Mouse (Mus musculus) mature B cell (primary cell): ENCODE results near the gene U2af2.
"Not testable (repeated sequence)": the region's sequence is repeated elsewhere in the genome, so short reads cannot be mapped to it uniquely, and the experiment has no call there.

Experiments used
- in situ Hi-C: fragments of 300-500 bp; cut with MboI; formaldehyde crosslinking; loops from 2 replicates; pipeline ENCODE4 v1.14.3; 2019

Gene U2af2

DNA sequence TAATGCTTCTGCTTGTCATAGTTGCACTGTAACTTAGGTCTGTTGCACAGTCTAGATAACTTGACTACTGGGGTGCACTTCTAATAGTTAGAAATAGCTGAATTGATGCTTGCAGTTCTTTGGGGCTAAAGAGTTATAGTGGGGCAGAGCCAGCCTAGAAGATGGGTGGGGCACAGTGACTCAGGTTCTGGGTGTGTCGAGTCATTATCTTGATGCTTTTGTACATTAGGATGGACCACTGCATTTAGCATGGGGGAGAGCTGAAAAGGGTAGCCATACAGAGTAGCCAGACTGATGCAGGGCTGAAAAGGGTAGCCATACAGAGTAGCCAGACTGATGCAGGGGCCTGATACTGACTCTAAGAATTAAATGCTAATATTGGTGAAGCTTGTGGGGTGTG lies 11.6 kb downstream of the U2af2 start:
- in situ Hi-C loops: no loop called here

DNA sequence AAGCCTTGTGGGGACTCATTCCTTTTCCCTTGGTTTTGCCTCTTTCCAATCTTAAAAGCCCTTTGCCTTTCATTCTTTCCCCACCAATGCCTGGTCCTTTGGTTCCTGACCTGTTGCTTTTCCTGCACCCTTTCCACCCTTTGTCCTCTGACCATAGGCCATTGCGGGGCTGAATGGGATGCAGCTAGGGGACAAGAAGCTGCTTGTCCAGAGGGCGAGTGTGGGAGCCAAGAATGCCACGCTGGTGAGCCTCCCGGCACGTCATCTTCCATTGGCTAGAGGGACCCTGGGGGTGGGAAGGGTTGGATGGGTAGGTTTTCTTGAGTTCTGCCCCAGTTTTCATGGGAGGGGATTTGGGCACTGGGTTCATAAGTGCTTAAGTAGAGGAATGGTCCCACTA lies 13.0 kb downstream of the U2af2 start:
- in situ Hi-C loops: no loop called here

DNA sequence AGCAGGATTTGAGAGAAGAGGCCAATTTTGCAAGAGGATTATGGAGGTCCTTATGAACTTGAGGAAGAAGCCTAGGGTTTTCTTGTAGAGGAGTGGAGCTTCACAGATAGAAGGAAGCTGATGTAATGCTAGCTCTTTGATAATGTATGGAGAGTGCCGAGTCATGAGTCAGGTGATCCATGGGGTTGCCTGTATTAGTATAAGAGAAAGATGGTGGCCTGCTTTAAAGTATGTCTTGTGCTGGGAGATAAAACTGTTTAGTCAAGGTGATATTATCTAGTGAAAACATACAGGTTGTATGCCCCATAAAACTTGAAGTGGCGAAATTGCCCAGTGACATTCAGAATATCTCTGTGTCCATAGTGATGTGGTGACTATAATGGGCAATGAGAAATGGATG lies 15.0 kb downstream of the U2af2 start:
- in situ Hi-C loops: no loop called here

DNA sequence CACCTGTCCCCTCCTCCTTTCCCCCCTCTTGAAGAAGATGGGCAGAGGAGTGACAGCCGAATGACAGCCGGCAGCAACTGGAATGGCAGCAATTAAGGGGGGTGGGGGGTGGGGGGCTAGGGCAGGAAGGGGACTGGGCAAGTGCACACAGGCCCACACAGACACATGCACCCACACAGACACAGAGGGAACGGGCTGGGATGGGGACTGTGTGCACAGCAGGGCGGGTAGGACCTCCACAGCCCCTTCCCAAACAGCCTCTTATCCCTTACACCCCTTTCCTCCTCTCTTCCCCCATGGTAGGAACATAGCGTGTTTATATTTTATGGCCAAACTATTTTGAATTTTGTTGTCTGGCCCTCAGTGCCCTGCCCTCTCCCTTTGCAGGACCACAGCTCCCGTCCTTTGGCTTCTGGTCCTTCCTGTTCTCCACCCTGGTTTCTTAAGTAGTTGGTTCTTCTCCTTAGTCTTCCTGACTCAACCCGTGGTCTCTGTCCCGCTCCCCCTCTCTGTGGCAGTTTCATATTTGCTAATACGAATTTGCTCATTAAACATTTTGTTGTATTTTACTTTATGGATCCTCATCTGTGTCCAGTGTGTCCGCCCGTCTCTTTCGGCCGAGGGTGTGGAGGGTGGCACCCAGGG lies 17.5 kb downstream of the U2af2 start:
- in situ Hi-C loops: not testable (repeated sequence)

DNA sequence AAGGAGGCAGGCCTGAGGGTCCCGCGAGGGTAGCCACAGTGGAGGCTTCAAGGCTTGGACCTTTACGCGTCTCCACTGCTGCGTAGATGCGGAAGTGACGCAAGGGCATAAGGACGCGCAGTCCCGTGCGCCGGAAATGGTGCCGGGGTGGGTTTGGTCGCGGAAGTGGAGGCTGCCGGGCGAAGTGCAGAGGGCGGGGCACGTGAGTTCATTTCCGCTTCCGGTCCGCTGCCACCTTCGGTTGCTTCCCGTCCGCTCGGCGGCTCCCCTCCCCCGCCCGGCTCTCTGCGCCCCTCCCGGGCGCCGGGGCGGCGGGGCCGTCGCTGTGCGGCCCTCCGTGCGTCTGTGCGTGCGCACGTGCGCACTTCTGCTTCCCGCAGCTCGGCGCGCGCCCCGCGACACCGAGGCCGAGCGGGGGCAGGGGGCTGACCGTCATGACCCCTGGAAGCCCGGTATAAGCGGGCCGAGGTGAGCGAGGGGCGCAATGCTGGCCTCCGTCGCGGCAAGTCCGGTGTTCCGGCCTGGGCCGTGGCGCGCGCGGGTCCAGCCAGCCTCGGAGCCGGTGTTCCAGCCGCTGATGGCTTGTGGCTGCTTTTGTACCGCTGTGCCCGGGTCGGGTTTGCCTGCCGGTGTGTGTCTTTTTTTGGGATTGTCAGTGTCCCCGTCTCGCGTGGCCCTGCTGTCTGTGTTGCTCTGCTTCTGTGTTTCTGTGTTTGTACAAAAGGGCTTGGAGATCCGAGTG lies 18.2 kb downstream of the U2af2 start, which contains the start of gene Epn1:
Gene Epn1 (plus strand): TSS at position 226 of the 742 bp plus-strand sequence.
- in situ Hi-C loops: no loop called here

DNA sequence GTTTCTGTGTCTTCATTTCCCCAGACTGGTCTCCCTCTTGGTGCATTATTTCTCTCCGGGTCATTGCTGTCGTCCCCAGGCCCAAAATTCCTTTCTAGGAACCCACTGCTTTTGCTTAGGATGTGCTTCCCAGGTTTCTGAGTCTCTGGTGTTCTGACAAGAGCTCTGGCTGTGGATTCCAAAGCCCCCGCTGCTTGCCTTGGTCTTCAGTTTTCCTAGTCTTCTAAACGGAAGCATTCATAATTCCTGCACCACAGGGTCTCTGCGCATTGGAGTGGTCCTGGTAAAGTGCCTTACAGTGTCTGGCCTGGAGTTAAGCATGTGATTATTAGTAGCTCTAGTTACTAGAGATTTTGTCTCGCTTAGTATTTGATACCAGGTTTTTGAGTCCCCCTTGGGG lies 18.9 kb downstream of the U2af2 start:
- in situ Hi-C loops: no loop called here

DNA sequence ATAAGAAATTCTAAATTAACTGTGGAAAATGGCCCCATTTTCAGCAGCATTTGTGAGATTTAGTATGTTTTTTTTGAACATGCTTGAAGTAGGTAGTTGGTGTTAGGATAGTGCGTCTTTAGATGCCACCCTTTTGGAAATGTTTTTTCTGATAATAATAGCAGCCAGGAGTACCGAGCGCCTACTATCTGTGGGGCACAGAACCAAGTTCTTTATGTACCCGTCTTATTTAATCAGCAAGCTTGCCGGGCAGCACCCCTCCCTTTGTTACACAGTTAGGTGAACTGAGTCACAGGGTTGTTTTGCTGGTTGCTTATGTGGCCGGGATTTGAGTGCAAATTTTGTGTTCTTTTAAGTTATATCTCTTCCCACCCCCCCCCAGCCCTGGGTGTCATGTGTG lies 19.3 kb downstream of the U2af2 start:
- in situ Hi-C loops: no loop called here

DNA sequence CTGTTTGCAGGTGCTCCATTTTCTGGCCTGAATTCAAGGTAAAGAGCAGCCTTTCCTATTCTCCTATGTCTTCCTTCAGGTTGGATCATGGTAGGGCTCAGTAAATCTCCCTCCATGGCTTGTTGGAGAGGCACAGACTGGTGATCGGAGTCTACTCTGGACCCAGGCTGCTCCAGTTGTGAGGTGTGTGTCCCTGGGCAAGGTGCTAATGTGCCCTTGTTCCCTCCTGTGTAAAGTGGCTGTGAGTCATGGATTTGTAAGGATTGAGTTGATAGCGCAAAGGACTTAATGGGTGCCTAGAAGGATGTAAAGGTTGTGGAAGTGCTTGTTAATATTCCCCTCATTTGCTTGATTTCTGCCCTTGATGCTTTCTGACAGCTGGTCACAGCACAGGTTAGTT lies 20.0 kb downstream of the U2af2 start:
- in situ Hi-C loops: no loop called here

DNA sequence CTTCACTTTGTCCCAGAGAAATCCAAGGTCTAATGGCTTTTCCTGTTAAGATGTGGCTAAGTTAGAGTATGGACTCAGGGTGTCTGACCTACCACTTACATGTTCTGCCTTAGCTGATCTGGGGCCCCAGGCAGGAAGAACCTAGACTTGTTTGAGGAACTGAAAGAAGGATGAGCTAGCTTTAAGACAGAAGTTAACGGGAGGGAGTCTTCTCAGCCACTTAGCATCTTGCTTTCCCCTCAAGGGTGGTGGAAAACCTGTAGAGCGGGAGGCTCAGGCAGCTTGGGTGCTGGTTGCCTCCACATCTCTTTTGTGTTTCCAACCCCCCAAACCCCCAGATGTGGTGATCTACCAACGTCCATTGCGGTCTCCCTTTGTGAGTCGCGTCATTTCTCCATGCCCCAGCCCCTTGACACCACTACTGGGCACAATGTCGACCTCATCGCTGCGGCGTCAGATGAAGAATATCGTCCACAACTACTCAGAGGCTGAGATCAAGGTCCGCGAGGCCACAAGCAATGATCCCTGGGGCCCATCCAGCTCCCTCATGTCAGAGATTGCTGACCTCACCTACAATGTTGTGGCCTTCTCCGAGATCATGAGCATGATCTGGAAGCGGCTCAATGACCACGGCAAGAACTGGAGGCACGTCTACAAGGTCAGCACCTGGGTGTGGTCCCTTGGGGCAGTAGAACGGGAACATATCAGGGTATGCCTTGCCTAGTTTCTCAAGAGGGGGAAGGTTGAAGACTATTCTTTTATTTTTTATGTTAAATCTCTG lies 21.6 kb downstream of the U2af2 start:
- in situ Hi-C loops: no loop called here

DNA sequence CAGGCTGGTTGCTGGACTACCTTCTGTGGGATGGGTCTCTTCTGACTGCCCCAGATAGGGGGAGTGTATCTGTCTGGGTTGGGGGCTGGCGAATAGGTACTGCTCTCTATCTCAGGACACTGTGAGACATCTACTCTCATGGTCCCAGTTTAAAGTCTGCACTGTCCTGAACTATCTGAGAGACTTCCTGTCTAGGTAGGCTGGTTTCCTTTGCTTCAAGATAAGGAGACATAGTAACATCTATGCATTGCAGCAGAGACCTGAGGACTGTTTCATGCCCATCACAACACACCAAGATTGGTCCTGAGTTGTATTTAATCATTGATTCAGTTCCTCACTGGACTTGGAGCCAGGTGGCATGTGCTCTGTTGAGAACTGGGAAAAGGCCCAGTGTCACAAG lies 23.6 kb downstream of the U2af2 start:
- in situ Hi-C loops: no loop called here

DNA sequence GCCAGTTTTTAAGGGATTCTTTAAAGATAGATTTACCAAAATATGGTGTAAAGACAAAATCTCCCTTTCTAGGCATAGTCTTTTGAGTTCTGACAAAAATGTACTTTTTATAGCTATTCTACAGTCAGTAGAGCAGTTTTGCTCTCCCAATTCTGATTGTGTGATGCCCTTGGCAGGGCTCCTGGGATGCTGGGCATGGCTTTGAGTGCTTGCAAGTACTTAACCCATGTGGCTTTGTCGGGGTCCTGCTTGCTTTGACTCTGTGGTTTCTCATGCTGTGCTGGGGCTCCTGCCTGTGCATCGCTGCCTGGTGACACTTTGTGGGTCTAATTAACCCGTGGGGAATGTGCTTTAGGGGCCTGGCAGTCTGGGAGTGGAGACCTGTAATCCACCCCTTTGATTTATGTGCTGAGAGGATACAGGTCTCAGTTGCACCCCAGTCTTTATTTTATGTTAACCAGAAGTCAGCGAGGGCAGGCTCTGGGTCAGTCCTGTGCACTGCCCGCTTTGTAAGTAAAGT lies 25.0 kb downstream of the U2af2 start:
- in situ Hi-C loops: no loop called here

DNA sequence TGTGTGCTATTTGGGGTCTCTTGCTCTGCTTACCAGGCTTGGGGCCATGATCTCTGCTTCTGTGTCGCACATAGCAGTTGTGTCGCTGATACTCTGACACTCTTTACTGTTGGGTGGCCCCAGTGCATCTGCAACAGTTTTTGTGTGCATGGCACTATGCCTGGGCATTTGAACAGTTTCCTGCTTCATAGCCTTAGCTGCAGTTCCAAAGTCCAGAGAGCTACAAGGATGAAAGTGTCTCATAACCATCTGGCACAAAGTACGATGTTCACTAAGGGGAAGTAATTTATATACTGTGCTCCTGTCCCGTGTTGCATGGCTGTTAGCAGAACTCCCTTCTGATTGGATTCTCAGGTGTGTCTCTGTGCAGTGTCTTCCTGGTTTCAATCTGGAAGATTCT lies 25.9 kb downstream of the U2af2 start:
- in situ Hi-C loops: no loop called here

DNA sequence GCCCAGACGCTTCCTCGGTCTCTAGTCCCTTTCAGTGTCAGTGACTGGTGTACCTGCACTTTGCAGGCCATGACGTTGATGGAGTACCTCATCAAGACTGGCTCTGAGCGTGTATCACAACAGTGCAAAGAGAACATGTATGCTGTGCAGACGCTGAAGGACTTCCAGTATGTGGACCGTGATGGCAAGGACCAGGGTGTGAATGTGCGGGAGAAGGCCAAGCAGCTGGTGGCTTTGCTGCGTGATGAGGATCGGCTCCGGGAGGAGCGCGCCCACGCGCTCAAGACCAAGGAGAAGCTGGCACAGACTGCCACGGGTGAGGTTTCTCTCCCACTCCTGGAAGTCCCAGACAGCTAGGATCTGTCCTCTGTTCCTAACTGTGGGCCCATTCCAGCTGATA lies 27.9 kb downstream of the U2af2 start:
- in situ Hi-C loops: no loop called here

DNA sequence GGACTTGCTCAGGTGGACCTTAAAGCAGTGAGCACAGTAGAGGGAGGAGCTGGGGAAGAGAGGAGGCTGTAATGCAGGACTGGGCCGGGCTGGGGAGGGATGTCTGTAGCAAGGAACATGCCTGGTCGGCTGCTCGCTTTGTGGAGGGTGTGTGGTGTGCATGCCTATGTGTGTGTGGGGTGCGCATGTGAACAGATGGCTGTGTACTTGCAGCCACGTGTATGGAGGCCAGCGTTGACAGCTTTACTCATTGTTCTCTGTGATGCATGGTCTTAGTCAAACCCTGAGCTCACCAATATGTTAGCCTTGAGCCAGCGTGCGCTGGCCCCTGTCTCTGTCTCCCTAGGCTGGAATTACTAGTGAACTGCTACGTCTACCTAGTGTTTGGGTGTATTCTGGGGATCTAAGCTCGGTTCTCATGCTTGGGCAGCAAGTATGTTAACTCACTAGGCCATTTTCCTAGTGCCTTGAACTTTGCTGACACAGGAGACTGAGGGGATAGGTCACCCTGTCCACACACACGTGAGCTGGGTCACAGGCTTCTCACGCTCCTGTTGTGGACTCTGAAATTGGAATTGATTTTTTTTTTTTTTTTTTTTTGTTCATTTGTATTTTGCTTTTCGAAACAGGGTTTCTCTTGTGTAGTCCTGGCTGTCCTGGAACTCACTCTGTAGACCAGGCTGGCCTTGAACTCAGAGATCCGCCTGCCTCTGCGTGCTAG lies 29.2 kb downstream of the U2af2 start:
- in situ Hi-C loops: no loop called here

DNA sequence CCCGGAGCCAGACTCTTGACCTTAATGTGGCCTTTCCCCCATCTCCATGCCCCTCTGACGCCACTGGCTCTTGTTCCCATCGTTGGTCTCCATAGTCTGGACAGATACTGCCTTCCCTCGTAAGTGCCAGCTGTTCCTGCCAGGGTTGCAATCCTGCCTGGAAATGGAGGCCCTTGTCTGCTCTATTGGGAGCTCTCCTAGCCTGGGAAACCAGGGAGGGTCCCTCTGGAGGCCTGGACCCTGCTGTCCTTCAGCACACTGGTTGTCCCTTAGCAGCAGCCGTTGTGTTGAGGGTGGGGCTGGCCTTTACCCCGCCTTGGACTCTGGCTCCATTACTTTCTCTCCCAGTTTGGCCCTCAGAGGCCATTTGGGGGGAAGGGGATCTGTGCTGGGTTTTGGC lies 30.4 kb downstream of the U2af2 start:
- in situ Hi-C loops: no loop called here

DNA sequence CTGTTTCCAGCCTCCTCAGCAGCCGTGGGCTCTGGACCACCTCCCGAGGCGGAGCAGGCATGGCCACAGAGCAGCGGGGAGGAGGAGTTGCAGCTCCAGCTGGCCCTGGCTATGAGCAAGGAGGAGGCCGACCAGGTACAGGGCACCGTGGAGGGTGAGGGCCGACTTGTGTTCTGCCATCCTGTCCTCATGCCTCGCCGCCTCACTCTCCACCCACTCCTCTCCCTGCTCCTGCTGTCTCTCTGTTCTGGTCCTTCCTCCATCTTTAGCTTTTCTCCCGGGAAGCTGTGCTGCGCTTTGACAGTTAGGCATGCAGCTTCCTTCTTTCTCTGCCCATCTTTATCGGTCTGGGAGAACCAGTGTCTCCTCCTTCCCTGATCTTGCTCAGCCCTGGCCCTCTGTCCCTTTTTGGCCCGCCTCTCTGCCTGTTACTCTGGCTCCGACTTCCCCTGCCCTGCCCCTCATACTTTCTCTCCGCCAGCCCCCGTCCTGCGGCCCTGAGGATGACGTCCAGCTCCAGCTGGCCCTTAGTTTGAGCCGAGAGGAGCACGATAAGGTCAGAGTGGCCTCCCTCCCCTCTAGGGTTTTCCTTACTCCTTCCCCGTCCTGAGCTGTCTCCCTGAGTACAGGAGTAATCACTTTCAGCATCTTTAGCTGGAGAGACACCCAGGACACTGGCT lies 31.0 kb downstream of the U2af2 start:
- in situ Hi-C loops: no loop called here

DNA sequence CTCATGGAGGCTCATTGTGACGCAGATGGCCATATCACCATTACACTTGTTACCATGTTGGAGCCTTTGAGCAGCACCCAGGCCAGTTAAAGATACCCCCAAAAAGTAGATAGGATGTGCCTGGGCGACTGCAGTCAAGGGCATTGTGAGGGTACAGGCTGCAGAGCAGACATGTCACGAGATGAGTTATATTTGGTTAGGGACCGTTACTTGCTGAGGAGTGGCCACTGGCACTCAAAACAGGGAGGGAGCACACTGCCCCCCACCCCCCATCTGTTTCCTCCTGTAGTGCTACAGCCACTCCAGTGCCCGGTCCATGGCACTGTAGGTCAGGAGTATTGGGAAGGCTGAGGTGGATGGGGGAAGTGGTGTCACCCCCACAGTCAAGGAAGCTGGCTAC lies 36.8 kb downstream of the U2af2 start:
- in situ Hi-C loops: no loop called here

DNA sequence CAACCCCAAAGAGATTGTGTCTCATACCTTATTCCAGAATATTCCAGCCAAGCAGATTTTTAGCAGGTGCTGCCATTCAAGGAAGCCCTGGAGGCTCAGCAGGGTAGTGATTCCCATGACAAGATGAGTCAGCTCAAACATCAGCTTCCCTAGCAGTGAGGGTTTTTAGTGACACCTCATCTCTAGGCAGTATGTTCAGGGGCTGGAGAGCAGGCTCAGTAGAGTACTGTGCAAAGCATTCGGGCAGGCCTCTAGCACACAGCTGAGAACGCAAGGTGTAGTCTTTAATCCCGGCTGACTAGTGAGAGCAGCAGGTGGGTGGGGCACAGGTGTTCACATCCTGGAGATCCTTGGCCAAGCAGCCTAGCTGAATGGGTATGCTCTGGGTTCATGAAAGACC lies 37.9 kb downstream of the U2af2 start:
- in situ Hi-C loops: no loop called here

DNA sequence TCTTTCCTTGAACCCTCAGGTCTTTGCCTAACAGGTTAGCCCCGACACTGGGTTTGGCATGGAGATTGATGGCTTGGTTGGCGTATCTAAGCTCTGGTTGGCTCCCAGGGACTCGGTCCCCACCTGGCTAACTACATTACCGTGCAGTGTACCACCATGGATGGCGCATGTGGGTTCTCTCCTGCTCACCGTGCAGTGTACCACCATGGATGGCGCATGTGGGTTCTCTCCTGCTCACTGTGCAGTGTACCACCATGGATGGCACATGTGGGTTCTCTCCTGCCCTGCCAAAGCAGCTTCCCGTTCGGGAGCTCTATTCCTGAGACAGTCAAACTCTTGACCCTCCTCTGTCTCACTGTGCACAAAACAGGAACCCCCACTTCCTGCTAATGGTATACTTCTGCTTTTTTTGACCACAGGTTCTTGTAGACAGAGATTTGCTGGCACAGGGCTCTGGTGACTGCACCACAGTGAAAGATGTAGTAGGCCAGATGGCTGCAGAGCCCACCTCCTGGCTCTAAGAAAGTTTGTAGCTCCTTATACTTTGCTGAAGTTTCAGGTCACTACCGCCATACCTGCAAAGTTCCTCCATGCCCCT lies 39.2 kb downstream of the U2af2 start:
- in situ Hi-C loops: no loop called here

DNA sequence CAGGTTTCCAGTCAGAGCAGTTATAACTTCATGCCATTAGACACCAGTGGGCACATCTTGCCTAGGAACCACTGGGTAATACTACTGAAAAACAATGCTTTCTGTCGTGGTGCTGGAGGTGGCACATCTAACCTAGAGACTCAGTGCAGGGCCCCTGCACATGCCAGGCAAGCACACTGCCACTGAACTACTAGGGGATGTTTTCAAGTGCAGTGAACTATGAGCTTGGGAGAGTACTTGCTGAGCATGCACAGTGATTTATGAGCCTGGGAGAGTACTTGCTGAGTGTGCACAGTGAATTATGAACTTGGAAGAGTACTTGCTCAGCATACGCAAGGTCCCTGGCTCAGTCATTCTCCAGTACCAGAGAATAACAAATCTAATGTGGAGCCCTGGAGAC lies 40.6 kb downstream of the U2af2 start:
- in situ Hi-C loops: no loop called here

DNA sequence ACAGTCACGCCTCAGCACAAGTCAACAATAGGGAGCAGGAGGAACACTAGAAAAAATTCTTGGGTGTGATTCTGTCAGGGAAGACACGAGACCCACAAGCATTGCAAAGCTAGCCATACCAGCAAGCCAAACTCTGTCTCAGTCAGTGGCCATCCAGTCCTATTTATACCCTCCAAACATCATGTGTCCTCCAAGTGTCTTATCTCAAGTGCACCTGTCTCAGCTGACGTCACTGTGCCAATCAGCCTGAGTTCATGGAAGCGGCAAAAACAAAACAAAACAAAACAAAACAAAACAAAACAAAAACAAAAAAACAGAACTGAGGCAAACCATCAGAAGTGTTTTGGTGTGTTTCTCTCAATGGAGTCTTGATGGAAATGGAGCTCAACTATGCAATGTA lies 46.3 kb downstream of the U2af2 start:
- in situ Hi-C loops: no loop called here
